Mouse (Mus musculus): ENCODE data around the gene Tent4b. TPM values are rescaled to one million over a fixed set of nuclear protein-coding genes. Genes with fewer than 3 reads are reported as not detected.

Tent4b gene
- polyA plus RNA-seq, 1 experiment from 2014 or later = 18.8 TPM

DNA sequence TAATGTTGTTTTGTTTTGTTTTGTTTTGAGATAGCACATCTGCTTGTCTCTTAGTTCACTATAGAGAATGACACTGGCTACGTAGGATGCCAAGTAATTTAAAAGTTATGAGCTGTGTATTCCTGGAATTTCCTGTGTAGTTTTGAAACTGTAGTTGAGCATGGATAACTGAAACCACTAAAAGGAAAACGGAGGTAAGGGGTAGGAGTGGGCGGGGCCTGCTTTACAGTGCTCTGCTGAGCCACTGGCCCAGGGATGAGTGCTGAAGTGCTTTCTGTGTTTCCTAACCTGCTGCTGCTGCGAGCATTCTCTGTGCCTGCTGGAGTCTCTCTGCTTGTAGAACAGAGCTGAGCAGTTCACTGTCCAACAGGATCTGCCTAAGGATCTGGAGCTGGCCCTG is 22.3 kb downstream of the Tent4b start:
- no peaks in the 10 kb centered on the region for H3K36me3 ChIP-seq (ENCODE audit: control insufficient read depth, insufficient read depth, low read length)
- WGBS = 62% methylated on average over 4 of the region's 4 CpGs
- H3K9me3 ChIP-seq (ENCODE audit: control insufficient read depth, low read length) = no peaks in the 10 kb centered on the region
- no peak overlapping the region for H3K4me3 ChIP-seq (ENCODE audit: low read depth, low read length)
- no peak overlapping the region for H3K27ac ChIP-seq (ENCODE audit: low read depth, low read length)
- ATAC-seq (ENCODE audit: low read depth) = no peak
- H3K27me3 ChIP-seq (ENCODE audit: control insufficient read depth, insufficient read depth, low read length) = no peaks in the 10 kb centered on the region
- peaks cover 9% of the 10 kb centered on the region; the same call in 1 of the 2 replicates for H3K4me1 ChIP-seq (ENCODE audit: control insufficient read depth, insufficient read depth, low read length)
- no peak overlapping the region for H3K4me2 ChIP-seq (ENCODE audit: low read depth, low read length)
- no peak overlapping the region for H3K9ac ChIP-seq (replicated peaks; ENCODE audit: low read depth, low read length)

- peak overlapping the region; percentile 62 for H3K27ac ChIP-seq (ENCODE audit: low read depth, low read length)
- no peak overlapping the region for H3K9ac ChIP-seq (replicated peaks; ENCODE audit: low read depth, low read length)
- ATAC-seq (ENCODE audit: low read depth) = peak; percentile 56; the same call in 1 of the 2 replicates
- H3K4me2 ChIP-seq (ENCODE audit: low read depth, low read length) = no peak overlapping the region
- WGBS = 8% methylated on average over 5 of the region's 5 CpGs
- no peaks in the 10 kb centered on the region for H3K36me3 ChIP-seq (ENCODE audit: control insufficient read depth, insufficient read depth, low read length)
- no peak overlapping the region for H3K4me3 ChIP-seq (ENCODE audit: low read depth, low read length)
- H3K4me1 ChIP-seq (ENCODE audit: control insufficient read depth, insufficient read depth, low read length) = peaks cover 16% of the 10 kb centered on the region
- no peaks in the 10 kb centered on the region for H3K9me3 ChIP-seq (ENCODE audit: control insufficient read depth, low read length)
- no peaks in the 10 kb centered on the region for H3K27me3 ChIP-seq (ENCODE audit: control insufficient read depth, insufficient read depth, low read length)
Observed at GRCm38 (mm10) chr8:88225358-88225757, 26.3 kb downstream of the Tent4b start.

DNA sequence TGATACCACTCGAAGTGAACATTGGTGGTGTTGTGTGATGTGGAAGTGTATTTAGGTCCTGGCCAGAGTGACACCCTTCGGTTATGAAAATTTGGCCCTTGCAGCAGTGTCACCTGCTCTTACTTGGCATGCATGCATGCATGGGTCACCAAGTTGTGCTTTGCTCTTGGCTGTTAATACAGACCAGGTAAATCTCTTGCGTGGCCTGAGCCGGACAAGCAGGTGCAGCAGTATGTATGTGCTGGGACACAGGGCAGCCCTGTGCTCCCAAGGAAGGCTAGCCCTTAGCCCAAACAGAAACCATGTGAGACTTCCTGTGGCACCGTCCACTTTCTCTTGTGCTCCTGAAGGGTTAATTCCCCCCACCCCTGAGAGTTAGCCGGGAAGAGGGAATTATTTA is 28.8 kb downstream of the Tent4b start:
- no peaks in the 10 kb centered on the region for H3K27me3 ChIP-seq (ENCODE audit: control insufficient read depth, insufficient read depth, low read length)
- no peak overlapping the region for H3K4me3 ChIP-seq (ENCODE audit: low read depth, low read length)
- no peak overlapping the region for H3K9ac ChIP-seq (replicated peaks; ENCODE audit: low read depth, low read length)
- no peaks in the 10 kb centered on the region for H3K36me3 ChIP-seq (ENCODE audit: control insufficient read depth, insufficient read depth, low read length)
- 61% methylated on average over 6 of the region's 6 CpGs for WGBS
- no peak overlapping the region for H3K4me2 ChIP-seq (ENCODE audit: low read depth, low read length)
- no peak for ATAC-seq (ENCODE audit: low read depth)
- no peaks in the 10 kb centered on the region for H3K9me3 ChIP-seq (ENCODE audit: control insufficient read depth, low read length)
- no peak overlapping the region for H3K27ac ChIP-seq (ENCODE audit: low read depth, low read length)
- peaks cover 16% of the 10 kb centered on the region for H3K4me1 ChIP-seq (ENCODE audit: control insufficient read depth, insufficient read depth, low read length)

DNA sequence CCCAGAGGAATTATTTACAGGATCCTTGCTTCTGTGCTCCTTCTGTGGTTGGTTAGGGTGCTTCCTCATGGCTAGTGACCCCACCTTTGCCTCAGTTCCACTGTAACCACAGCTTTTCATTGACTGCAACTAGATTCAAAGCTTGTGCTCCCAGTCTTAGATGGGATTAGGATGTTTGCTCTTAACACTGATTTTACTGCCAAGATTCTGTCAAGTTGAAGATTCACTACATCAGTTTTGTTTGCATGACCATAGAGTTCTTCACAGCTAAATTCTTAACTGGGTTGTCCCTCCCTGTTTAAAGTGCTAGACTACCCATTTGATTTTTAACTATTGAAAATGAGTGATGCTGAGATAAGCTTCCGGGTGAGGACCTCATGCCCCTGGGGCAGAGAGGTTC is 29.3 kb downstream of the Tent4b start:
- H3K4me2 ChIP-seq (ENCODE audit: low read depth, low read length) = no peak overlapping the region
- H3K4me3 ChIP-seq (ENCODE audit: low read depth, low read length) = no peak overlapping the region
- no peaks in the 10 kb centered on the region for H3K27me3 ChIP-seq (ENCODE audit: control insufficient read depth, insufficient read depth, low read length)
- no peak for ATAC-seq (ENCODE audit: low read depth)
- H3K36me3 ChIP-seq (ENCODE audit: control insufficient read depth, insufficient read depth, low read length) = no peaks in the 10 kb centered on the region
- no peak overlapping the region for H3K27ac ChIP-seq (ENCODE audit: low read depth, low read length)
- WGBS = 30% methylated on average over 1 of the region's 1 CpGs
- no peaks in the 10 kb centered on the region for H3K9me3 ChIP-seq (ENCODE audit: control insufficient read depth, low read length)
- no peak overlapping the region for H3K9ac ChIP-seq (replicated peaks; ENCODE audit: low read depth, low read length)
- H3K4me1 ChIP-seq (ENCODE audit: control insufficient read depth, insufficient read depth, low read length) = peaks cover 16% of the 10 kb centered on the region

DNA sequence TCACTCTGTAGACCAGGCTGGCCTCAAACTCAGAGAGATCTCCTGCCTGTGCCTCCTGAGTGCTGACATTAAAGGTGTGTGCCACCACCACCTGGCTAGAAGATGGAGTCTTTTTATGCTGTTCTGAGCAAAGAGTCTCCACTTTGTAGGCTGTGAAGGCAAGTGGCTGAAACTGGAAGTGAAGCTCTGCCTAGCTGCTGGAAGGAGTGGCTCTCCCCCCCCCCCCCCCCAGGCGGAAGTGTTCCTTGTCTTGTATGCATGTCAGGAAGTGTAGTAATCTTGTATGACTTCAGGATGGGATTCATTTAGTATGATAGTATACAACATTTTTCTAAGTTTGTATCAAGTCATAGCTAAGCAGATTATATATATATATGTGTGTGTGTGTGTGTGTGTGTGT is 29.8 kb downstream of the Tent4b start:
- no peak for ATAC-seq (ENCODE audit: low read depth)
- Histone ChIP-seq H3K4me1 (ENCODE audit: control insufficient read depth, insufficient read depth, low read length) (peaks cover 16% of the 10 kb centered on the region), H3K27me3 (ENCODE audit: control insufficient read depth, insufficient read depth, low read length) (no peaks in the 10 kb centered on the region), H3K9ac (replicated peaks; ENCODE audit: low read depth, low read length) (no peak overlapping the region), H3K36me3 (ENCODE audit: control insufficient read depth, insufficient read depth, low read length) (no peaks in the 10 kb centered on the region), H3K4me2 (ENCODE audit: low read depth, low read length) (no peak overlapping the region), H3K9me3 (ENCODE audit: control insufficient read depth, low read length) (no peaks in the 10 kb centered on the region), H3K27ac (ENCODE audit: low read depth, low read length) (no peak overlapping the region), H3K4me3 (ENCODE audit: low read depth, low read length) (no peak overlapping the region)
- no CpG with 5 or more reads among the region's 1 CpGs for WGBS

DNA sequence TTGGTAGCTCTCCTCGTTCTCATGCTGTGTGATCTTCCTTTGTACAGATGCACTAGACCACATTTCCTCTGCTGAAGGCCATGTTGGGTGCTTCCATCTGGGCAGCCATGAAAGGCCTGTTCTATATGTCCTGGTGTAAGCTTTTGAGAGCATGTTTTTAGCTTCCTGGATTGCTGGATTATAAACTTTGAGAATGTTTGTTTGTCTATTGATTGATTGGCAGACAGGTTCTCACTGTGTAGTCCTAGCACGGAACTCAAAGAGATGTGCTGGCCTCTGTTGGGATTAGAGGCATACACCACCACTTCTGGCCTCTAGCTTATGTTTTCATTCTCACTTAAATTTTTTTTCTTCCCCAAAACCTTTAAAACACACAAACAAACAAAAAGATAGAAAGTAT is 37.7 kb downstream of the Tent4b start:
- H3K4me3 ChIP-seq (ENCODE audit: low read depth, low read length) = no peak overlapping the region
- no peak for ATAC-seq (ENCODE audit: low read depth)
- no peaks in the 10 kb centered on the region for H3K27me3 ChIP-seq (ENCODE audit: control insufficient read depth, insufficient read depth, low read length)
- 61% methylated on average over 2 of the region's 2 CpGs for WGBS
- no peaks in the 10 kb centered on the region for H3K9me3 ChIP-seq (ENCODE audit: control insufficient read depth, low read length)
- H3K36me3 ChIP-seq (ENCODE audit: control insufficient read depth, insufficient read depth, low read length) = no peaks in the 10 kb centered on the region
- H3K27ac ChIP-seq (ENCODE audit: low read depth, low read length) = no peak overlapping the region
- no peak overlapping the region for H3K4me2 ChIP-seq (ENCODE audit: low read depth, low read length)
- H3K4me1 ChIP-seq (ENCODE audit: control insufficient read depth, insufficient read depth, low read length) = no peaks in the 10 kb centered on the region
- no peak overlapping the region for H3K9ac ChIP-seq (replicated peaks; ENCODE audit: low read depth, low read length)

DNA sequence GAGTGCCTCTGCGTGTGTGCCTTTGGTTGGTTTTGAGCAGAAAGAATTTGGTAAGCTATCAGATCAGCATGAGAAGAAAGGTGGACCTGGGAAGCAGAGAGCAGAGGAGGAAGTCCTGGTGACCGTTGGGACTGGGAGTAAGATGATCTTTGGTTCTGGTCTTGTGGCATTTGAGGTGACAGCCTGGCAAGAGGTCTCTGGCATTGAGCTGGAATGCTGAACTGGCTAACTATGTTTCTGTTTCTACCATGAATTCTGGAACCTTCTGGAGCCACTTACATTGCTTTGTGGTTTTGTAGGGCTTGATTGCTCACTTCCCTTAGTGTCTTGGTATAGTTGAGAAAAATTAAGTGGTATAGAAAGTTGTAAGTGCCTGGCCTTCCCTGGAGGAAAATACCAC is 38.6 kb downstream of the Tent4b start:
- Histone ChIP-seq H3K36me3 (ENCODE audit: control insufficient read depth, insufficient read depth, low read length) (no peaks in the 10 kb centered on the region), H3K9ac (replicated peaks; ENCODE audit: low read depth, low read length) (no peak overlapping the region), H3K27me3 (ENCODE audit: control insufficient read depth, insufficient read depth, low read length) (no peaks in the 10 kb centered on the region), H3K4me1 (ENCODE audit: control insufficient read depth, insufficient read depth, low read length) (no peaks in the 10 kb centered on the region), H3K4me3 (ENCODE audit: low read depth, low read length) (no peak overlapping the region), H3K9me3 (ENCODE audit: control insufficient read depth, low read length) (no peaks in the 10 kb centered on the region), H3K27ac (ENCODE audit: low read depth, low read length) (no peak overlapping the region), H3K4me2 (ENCODE audit: low read depth, low read length) (no peak overlapping the region)
- no peak for ATAC-seq (ENCODE audit: low read depth)
- WGBS = 88% methylated on average over 2 of the region's 2 CpGs

DNA sequence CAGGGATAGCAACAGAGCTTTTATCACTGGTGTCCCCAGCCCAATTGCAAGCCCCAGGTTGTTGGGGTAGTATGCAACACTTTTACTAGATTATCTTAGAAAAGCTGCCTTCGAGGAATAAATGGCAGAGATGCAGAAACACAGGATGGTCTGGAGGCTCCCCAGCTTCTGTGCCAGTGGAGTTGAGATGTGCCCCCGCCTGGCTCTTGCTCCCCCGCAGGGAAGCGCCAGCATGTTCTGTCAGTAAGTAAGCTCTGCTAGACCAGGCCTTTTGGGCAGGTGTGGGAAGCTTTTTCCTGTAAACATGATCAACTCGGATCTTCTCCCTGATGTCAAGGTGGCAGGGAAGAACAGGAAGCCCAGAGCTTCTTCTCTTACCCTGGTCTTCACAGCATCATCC is 40.3 kb downstream of the Tent4b start:
- no peaks in the 10 kb centered on the region for H3K9me3 ChIP-seq (ENCODE audit: control insufficient read depth, low read length)
- H3K36me3 ChIP-seq (ENCODE audit: control insufficient read depth, insufficient read depth, low read length) = no peaks in the 10 kb centered on the region
- no peaks in the 10 kb centered on the region for H3K27me3 ChIP-seq (ENCODE audit: control insufficient read depth, insufficient read depth, low read length)
- H3K4me1 ChIP-seq (ENCODE audit: control insufficient read depth, insufficient read depth, low read length) = no peaks in the 10 kb centered on the region
- ATAC-seq (ENCODE audit: low read depth) = no peak
- WGBS = 85% methylated on average over 5 of the region's 5 CpGs
- H3K4me2 ChIP-seq (ENCODE audit: low read depth, low read length) = no peak overlapping the region
- no peak overlapping the region for H3K27ac ChIP-seq (ENCODE audit: low read depth, low read length)
- H3K4me3 ChIP-seq (ENCODE audit: low read depth, low read length) = no peak overlapping the region
- H3K9ac ChIP-seq (replicated peaks; ENCODE audit: low read depth, low read length) = no peak overlapping the region

DNA sequence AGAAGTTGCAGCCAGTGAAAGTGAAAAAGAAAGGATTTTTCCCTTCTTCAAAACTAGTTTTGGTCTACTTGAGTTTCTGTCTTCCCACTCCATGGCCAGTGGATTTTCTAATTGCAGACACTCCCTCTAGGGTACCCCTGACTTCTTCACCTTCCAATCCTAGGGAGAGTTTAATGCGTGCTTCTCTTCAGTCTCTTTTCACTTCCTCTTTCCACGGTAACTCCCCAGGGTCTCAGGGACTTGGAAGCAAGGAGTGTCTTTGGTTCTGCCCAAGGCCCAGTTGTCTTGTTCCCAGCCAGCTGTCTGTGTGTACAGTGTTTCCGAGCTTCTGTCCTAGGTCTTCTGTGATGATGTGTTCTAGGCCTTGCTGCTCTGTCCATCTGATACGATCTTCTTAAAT is 42.9 kb downstream of the Tent4b start:
- no peaks in the 10 kb centered on the region for H3K27me3 ChIP-seq (ENCODE audit: control insufficient read depth, insufficient read depth, low read length)
- no peaks in the 10 kb centered on the region for H3K4me1 ChIP-seq (ENCODE audit: control insufficient read depth, insufficient read depth, low read length)
- H3K9me3 ChIP-seq (ENCODE audit: control insufficient read depth, low read length) = no peaks in the 10 kb centered on the region
- H3K4me2 ChIP-seq (ENCODE audit: low read depth, low read length) = no peak overlapping the region
- H3K27ac ChIP-seq (ENCODE audit: low read depth, low read length) = no peak overlapping the region
- 85% methylated on average over 4 of the region's 4 CpGs for WGBS
- no peak overlapping the region for H3K9ac ChIP-seq (replicated peaks; ENCODE audit: low read depth, low read length)
- no peak for ATAC-seq (ENCODE audit: low read depth)
- no peaks in the 10 kb centered on the region; the same call in 1 of the 2 replicates for H3K36me3 ChIP-seq (ENCODE audit: control insufficient read depth, insufficient read depth, low read length)
- no peak overlapping the region for H3K4me3 ChIP-seq (ENCODE audit: low read depth, low read length)

DNA sequence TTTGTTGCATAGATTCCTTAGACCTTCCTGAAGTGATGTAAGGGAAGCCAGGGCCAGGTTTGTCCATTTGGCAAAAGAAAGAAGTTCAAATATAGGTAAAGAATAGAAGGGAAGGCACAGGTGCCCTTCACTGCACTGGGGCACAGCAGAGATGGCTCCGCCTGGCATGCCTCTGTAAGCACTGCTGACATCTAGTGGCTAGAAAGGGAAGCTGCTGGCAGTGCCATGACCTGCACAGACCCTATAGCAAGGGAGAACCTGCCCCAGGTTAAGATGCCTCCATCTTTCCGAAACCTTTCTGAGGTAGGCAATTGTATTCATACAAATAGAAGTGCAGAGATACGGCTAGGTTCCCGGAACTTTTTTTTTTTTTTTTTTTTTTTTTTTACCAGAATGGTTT is 45.3 kb downstream of the Tent4b start:
- Histone ChIP-seq H3K27ac (ENCODE audit: low read depth, low read length) (no peak overlapping the region), H3K36me3 (ENCODE audit: control insufficient read depth, insufficient read depth, low read length) (peaks cover 3% of the 10 kb centered on the region; the same call in 1 of the 2 replicates), H3K4me3 (ENCODE audit: low read depth, low read length) (no peak overlapping the region), H3K9me3 (ENCODE audit: control insufficient read depth, low read length) (no peaks in the 10 kb centered on the region), H3K4me2 (ENCODE audit: low read depth, low read length) (no peak overlapping the region), H3K4me1 (ENCODE audit: control insufficient read depth, insufficient read depth, low read length) (no peaks in the 10 kb centered on the region), H3K9ac (replicated peaks; ENCODE audit: low read depth, low read length) (no peak overlapping the region), H3K27me3 (ENCODE audit: control insufficient read depth, insufficient read depth, low read length) (no peaks in the 10 kb centered on the region)
- 83% methylated on average over 4 of the region's 4 CpGs for WGBS
- ATAC-seq (ENCODE audit: low read depth) = no peak; the same call in 1 of the 2 replicates

Measured in neural tube, embryonic 14.5 days (tissue).